Mouse (Mus musculus): ENCODE measurements around the gene Scd4. TPM values are rescaled to one million over a fixed set of nuclear protein-coding genes. Genes with fewer than 3 reads are reported as not detected.

The Scd4 gene
- polyA plus RNA-seq, 1 experiment from 2014 or later: 0.11 TPM

- Histone ChIP-seq H3K4me1 (ENCODE audit: control insufficient read depth, insufficient read depth, low read length) (peaks cover 18% of the 10 kb centered on the region), H3K36me3 (ENCODE audit: control insufficient read depth, insufficient read depth, low read length) (peaks cover 65% of the 10 kb centered on the region), H3K27me3 (ENCODE audit: control insufficient read depth, insufficient read depth, low read length) (no peaks in the 10 kb centered on the region), H3K9ac (ENCODE audit: low read depth, low read length) (no peak overlapping the region), H3K4me3 (ENCODE audit: low read depth, low read length) (no peak overlapping the region), H3K27ac (ENCODE audit: low read depth, low read length) (no peak overlapping the region), H3K4me2 (no peak overlapping the region), H3K9me3 (replicated peaks; ENCODE audit: control insufficient read depth, low read length) (no peaks in the 10 kb centered on the region)
- WGBS (ENCODE audit: insufficient replicate concordance): 85% methylated on average over 8 of the region's 8 CpGs
- no peak for ATAC-seq (replicated peaks; ENCODE audit: insufficient number of reproducible peaks, low FRiP score, low TSS enrichment)
Observed at GRCm38 (mm10) chr19:44303502-44303901, 29.4 kb upstream of the Scd4 start.

- no peak overlapping the region for H3K9ac ChIP-seq (ENCODE audit: low read depth, low read length)
- no peaks in the 10 kb centered on the region for H3K9me3 ChIP-seq (replicated peaks; ENCODE audit: control insufficient read depth, low read length)
- no peaks in the 10 kb centered on the region for H3K27me3 ChIP-seq (ENCODE audit: control insufficient read depth, insufficient read depth, low read length)
- no peak overlapping the region for H3K4me3 ChIP-seq (ENCODE audit: low read depth, low read length)
- 84% methylated on average over 10 of the region's 10 CpGs for whole genome bisulfite sequencing (ENCODE audit: insufficient replicate concordance)
- peaks cover 10% of the 10 kb centered on the region; the same call in 1 of the 2 replicates for H3K4me1 ChIP-seq (ENCODE audit: control insufficient read depth, insufficient read depth, low read length)
- peaks cover 57% of the 10 kb centered on the region for H3K36me3 ChIP-seq (ENCODE audit: control insufficient read depth, insufficient read depth, low read length)
- no peak overlapping the region for H3K27ac ChIP-seq (ENCODE audit: low read depth, low read length)
- H3K4me2 ChIP-seq: no peak overlapping the region
- no peak for ATAC-seq (replicated peaks; ENCODE audit: insufficient number of reproducible peaks, low FRiP score, low TSS enrichment)
Observed at GRCm38 (mm10) chr19:44304419-44304818, 28.5 kb upstream of the Scd4 start.

DNA sequence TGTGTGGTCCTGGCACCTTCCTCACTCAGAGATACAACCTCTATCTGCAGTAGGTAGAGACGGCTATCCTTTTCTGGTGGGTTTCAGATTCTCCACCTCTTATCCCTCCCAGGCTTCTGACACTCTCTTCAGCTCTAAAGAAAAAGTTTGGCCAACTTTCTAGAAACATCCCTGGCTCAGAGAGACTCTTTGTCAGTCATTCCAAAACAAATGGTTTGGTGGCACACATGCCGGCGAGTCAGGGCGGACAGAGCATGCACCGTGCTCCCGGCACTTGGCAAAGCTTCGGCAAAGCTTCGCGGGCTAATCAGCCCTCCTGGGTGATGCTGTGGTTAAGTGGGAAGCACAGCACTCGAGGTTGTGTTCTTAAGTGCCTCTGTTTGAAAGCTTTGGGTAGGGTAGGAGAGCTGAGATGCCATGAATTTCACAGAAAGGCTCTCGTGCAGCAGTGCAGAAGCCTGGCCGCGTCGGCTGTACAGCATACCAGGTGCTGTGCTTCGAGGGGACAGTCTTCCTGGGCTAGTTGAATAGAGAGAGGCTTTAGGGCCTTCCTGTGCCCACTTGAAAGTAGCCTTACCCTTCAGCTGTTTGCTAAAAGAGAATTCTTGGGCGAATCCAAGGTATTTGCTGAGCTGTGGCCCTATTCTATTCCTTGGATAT is 27.9 kb upstream of the Scd4 start:
- H3K27ac ChIP-seq (ENCODE audit: low read depth, low read length): no peak overlapping the region
- H3K9me3 ChIP-seq (replicated peaks; ENCODE audit: control insufficient read depth, low read length): no peaks in the 10 kb centered on the region
- H3K27me3 ChIP-seq (ENCODE audit: control insufficient read depth, insufficient read depth, low read length): no peaks in the 10 kb centered on the region
- ATAC-seq (replicated peaks; ENCODE audit: insufficient number of reproducible peaks, low FRiP score, low TSS enrichment): no peak
- H3K36me3 ChIP-seq (ENCODE audit: control insufficient read depth, insufficient read depth, low read length): peaks cover 56% of the 10 kb centered on the region
- H3K4me3 ChIP-seq (ENCODE audit: low read depth, low read length): no peak overlapping the region
- H3K9ac ChIP-seq (ENCODE audit: low read depth, low read length): no peak overlapping the region
- H3K4me2 ChIP-seq: no peak overlapping the region
- 0 out of 2 replicates have a peak, but pooled peaks cover 8% of the 10 kb centered on the region for H3K4me1 ChIP-seq (ENCODE audit: control insufficient read depth, insufficient read depth, low read length)
- 89% methylated on average over 16 of the region's 16 CpGs for WGBS (ENCODE audit: insufficient replicate concordance)

- no peak overlapping the region for H3K27ac ChIP-seq (ENCODE audit: low read depth, low read length)
- no peak overlapping the region for H3K4me2 ChIP-seq
- no peak overlapping the region for H3K4me3 ChIP-seq (ENCODE audit: low read depth, low read length)
- 91% methylated on average over 15 of the region's 15 CpGs for WGBS (ENCODE audit: insufficient replicate concordance)
- peaks cover 50% of the 10 kb centered on the region for H3K36me3 ChIP-seq (ENCODE audit: control insufficient read depth, insufficient read depth, low read length)
- H3K27me3 ChIP-seq (ENCODE audit: control insufficient read depth, insufficient read depth, low read length): no peaks in the 10 kb centered on the region
- no peaks in the 10 kb centered on the region for H3K9me3 ChIP-seq (replicated peaks; ENCODE audit: control insufficient read depth, low read length)
- 0 out of 2 replicates have a peak, but pooled peaks cover 2% of the 10 kb centered on the region for H3K4me1 ChIP-seq (ENCODE audit: control insufficient read depth, insufficient read depth, low read length)
- no peak for ATAC-seq (replicated peaks; ENCODE audit: insufficient number of reproducible peaks, low FRiP score, low TSS enrichment)
- H3K9ac ChIP-seq (ENCODE audit: low read depth, low read length): no peak overlapping the region
Observed at GRCm38 (mm10) chr19:44305701-44306100, 27.2 kb upstream of the Scd4 start.

- no peak for ATAC-seq (replicated peaks; ENCODE audit: insufficient number of reproducible peaks, low FRiP score, low TSS enrichment)
- Histone ChIP-seq H3K27ac (ENCODE audit: low read depth, low read length) (no peak overlapping the region), H3K27me3 (ENCODE audit: control insufficient read depth, insufficient read depth, low read length) (no peaks in the 10 kb centered on the region), H3K4me3 (ENCODE audit: low read depth, low read length) (no peak overlapping the region), H3K36me3 (ENCODE audit: control insufficient read depth, insufficient read depth, low read length) (peaks cover 45% of the 10 kb centered on the region), H3K9ac (ENCODE audit: low read depth, low read length) (no peak overlapping the region), H3K4me1 (ENCODE audit: control insufficient read depth, insufficient read depth, low read length) (0 out of 2 replicates have a peak, but pooled peaks cover 4% of the 10 kb centered on the region), H3K4me2 (no peak overlapping the region), H3K9me3 (replicated peaks; ENCODE audit: control insufficient read depth, low read length) (no peaks in the 10 kb centered on the region)
- 67% methylated on average over 7 of the region's 7 CpGs for WGBS (ENCODE audit: insufficient replicate concordance)
Observed at GRCm38 (mm10) chr19:44306171-44306570, 26.7 kb upstream of the Scd4 start.

DNA sequence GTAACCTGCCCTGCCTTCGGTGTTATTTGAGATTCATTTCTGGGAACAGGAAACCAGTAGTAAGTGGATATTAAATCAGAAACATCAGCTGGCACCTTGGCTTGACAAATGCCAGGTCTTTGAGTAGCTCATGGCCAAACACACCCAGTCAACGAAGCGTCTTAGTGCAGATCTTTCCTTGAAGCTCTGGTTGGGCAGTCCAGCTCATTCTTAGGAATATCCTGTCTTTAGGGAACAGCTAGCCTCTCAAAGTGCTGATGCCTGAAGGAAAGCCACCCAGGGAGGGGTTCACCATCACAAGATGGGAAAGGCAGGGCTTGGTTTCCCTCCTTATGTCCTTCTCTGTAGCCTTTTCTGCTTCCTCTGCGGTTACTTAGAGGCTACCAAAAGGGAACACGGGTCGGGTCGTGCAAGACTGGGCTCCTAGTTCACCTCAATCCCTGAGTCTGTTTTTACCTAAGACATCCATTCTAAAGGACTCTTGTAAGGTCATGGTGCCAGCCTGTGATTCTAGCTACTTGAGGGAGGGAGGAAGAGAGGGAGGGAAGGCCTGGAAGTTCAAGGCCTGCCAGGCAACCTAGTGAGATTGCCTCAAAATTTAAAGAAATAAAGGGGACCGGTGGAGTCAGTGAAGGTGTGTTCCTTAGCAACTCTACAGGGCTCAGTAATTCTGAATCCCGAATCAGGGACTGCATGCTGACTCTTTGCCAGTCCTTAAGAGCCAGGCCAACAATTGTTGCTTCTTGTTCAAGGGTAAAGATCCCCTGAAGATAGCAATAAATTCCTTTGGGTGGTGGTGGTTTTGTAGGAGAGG is 25.6 kb upstream of the Scd4 start:
- peaks cover 39% of the 10 kb centered on the region for H3K36me3 ChIP-seq (ENCODE audit: control insufficient read depth, insufficient read depth, low read length)
- no peak overlapping the region for H3K27ac ChIP-seq (ENCODE audit: low read depth, low read length)
- peaks cover 9% of the 10 kb centered on the region; the same call in 1 of the 2 replicates for H3K4me1 ChIP-seq (ENCODE audit: control insufficient read depth, insufficient read depth, low read length)
- H3K9me3 ChIP-seq (replicated peaks; ENCODE audit: control insufficient read depth, low read length): no peaks in the 10 kb centered on the region
- 85% methylated on average over 9 of the region's 9 CpGs for WGBS (ENCODE audit: insufficient replicate concordance)
- no peak overlapping the region for H3K4me2 ChIP-seq
- H3K9ac ChIP-seq (ENCODE audit: low read depth, low read length): no peak overlapping the region
- ATAC-seq (replicated peaks; ENCODE audit: insufficient number of reproducible peaks, low FRiP score, low TSS enrichment): no peak
- no peak overlapping the region for H3K4me3 ChIP-seq (ENCODE audit: low read depth, low read length)
- no peaks in the 10 kb centered on the region for H3K27me3 ChIP-seq (ENCODE audit: control insufficient read depth, insufficient read depth, low read length)

- Histone ChIP-seq H3K9me3 (replicated peaks; ENCODE audit: control insufficient read depth, low read length) (no peaks in the 10 kb centered on the region), H3K36me3 (ENCODE audit: control insufficient read depth, insufficient read depth, low read length) (peaks cover 32% of the 10 kb centered on the region), H3K27ac (ENCODE audit: low read depth, low read length) (no peak overlapping the region), H3K4me3 (ENCODE audit: low read depth, low read length) (no peak overlapping the region), H3K4me1 (ENCODE audit: control insufficient read depth, insufficient read depth, low read length) (peaks cover 9% of the 10 kb centered on the region; the same call in 1 of the 2 replicates), H3K9ac (ENCODE audit: low read depth, low read length) (no peak overlapping the region), H3K4me2 (no peak overlapping the region), H3K27me3 (ENCODE audit: control insufficient read depth, insufficient read depth, low read length) (no peaks in the 10 kb centered on the region)
- 85% methylated on average over 6 of the region's 6 CpGs for WGBS (ENCODE audit: insufficient replicate concordance)
- no peak for ATAC-seq (replicated peaks; ENCODE audit: insufficient number of reproducible peaks, low FRiP score, low TSS enrichment)
Observed at GRCm38 (mm10) chr19:44307915-44308470, 24.9 kb upstream of the Scd4 start.

GRCm38 (mm10) chr19:44308611-44309246 is 24.2 kb upstream of the Scd4 start:
- no peaks in the 10 kb centered on the region for H3K9me3 ChIP-seq (replicated peaks; ENCODE audit: control insufficient read depth, low read length)
- ATAC-seq (replicated peaks; ENCODE audit: insufficient number of reproducible peaks, low FRiP score, low TSS enrichment): no peak
- no peak overlapping the region for H3K27ac ChIP-seq (ENCODE audit: low read depth, low read length)
- H3K4me2 ChIP-seq: no peak overlapping the region
- H3K4me3 ChIP-seq (ENCODE audit: low read depth, low read length): no peak overlapping the region
- H3K36me3 ChIP-seq (ENCODE audit: control insufficient read depth, insufficient read depth, low read length): peaks cover 29% of the 10 kb centered on the region
- H3K27me3 ChIP-seq (ENCODE audit: control insufficient read depth, insufficient read depth, low read length): no peaks in the 10 kb centered on the region
- H3K9ac ChIP-seq (ENCODE audit: low read depth, low read length): no peak overlapping the region
- WGBS (ENCODE audit: insufficient replicate concordance): 87% methylated on average over 8 of the region's 8 CpGs
- peaks cover 9% of the 10 kb centered on the region; the same call in 1 of the 2 replicates for H3K4me1 ChIP-seq (ENCODE audit: control insufficient read depth, insufficient read depth, low read length)

Data from heart, embryonic 11.5 days (tissue).